Mouse (Mus musculus) adrenal gland, adult 18-20 months (tissue): ENCODE data around the gene Il6ra. TPM values are rescaled to one million over a fixed set of nuclear protein-coding genes. Genes with fewer than 3 reads are reported as not detected.
A peak's percentile ranks its signal among the peaks of the same experiment; 100 is the strongest.

Experiments used
- DNase-seq, 2 experiments: peaks; one replicate each; pipeline ENCODE4 v3.0.0; 2021 to 2022; ENCODE audit warnings: low spot score in 2 of 2
- long read RNA-seq, 2 experiments: library from polyadenylated mRNA; stranded (forward); transcript quantifications; one replicate each; pipeline ENCODE4 v2.0.0; 2021
- total RNA-seq, 2 experiments: library from RNA; stranded (reverse); gene quantifications; 1 replicate in 1 of 2; 2 replicates in 1 of 2; pipeline ENCODE4 v1.2.3; 2021

Il6ra gene
- 10 to 100 TPM in 1 of 2 experiments, 1 to 10 TPM in 1; 7.8 to 13.9 TPM for total RNA-seq
- long read RNA-seq, experiment 1, full-length matches to known transcripts = 5 of 5 reads
- long read RNA-seq, experiment 1, partial matches to known transcripts = 0 of 5 reads
- long read RNA-seq, experiment 1, other reads (novel, unspliced or antisense) = 0 of 5 reads
- long read RNA-seq, experiment 2, full-length matches to known transcripts = 2 of 6 reads
- long read RNA-seq, experiment 2, partial matches to known transcripts = 1 of 6 reads
- long read RNA-seq, experiment 2, other reads (novel, unspliced or antisense) = 3 of 6 reads

DNA sequence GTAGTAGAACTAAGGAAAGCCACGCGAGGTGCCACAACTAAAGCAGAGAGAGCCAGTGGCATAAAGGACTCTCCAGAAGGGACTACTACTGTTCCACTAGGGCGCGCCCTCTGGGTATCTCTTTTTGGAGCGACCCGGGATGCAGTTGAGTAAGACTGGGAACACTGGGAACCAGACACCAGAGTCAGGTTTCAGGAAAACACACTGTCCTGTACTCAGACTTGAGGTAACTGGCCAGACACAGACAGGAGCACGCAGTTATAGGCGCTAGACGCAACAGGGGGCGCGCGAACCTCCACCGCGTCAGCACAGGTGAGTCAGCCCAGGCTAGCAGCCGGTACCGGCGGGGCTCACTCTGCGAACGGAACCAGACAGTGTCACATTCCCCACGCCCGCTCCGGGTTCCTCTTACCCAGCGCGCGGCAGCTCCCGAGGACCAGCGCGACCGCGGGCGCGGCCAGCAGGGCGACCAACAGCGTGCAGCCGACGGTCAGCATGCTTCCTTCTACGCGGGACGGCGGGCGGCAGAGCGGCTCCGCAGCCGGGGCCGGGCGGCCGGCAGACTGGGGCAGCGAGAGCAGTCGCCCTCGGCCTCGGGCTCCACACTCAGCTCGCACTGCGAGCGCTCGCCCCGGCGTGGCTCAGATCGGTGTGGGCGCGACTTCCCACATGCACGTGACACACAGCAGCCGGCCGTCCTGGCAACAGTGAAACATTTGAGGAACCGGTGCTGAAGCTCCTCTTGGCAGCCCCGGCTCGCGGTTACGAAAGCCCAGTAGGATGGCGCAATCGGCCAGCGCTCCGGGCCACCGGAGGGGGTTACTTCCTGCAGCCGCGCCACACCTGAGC, at the start of gene Il6ra:
Gene Il6ra (minus strand): TSS at position 654 of the 849 bp plus-strand sequence.
- DNase-seq = peak; percentile 83 to 87

DNA sequence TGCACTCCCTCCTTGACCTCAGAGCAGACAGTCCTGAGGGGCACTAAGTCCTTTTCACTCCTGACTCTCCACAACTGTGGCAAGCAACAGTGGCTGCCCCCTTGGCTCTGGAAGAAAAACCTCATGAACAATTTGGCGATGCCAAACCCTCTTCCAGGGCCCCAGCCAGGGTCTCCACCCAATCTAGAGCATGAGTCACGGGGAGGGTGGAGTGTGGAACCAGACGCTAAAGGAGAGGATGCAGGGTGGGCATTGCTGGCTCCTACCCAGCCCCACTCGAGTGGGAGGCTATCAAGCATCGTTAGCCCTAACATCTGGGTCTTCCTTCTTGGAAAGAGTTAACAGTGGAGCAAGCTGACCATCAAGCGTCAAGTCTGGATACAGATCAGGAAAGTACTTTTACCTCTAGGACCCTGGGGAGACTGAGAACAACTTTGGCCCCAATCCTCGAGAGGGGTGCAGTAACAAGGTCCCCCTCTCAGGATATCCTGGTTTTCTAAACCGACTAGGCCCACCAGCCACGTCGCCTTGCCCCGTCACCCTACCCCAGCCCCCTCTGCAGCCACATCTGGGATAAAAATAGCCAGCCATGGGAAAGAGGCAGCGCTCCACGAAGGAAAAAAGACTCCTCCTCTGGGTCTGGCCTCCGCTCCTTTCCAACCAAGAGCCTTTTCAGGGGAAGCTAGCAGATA, 49.2 kb upstream of the Il6ra start:
- no peak for DNase-seq

DNA sequence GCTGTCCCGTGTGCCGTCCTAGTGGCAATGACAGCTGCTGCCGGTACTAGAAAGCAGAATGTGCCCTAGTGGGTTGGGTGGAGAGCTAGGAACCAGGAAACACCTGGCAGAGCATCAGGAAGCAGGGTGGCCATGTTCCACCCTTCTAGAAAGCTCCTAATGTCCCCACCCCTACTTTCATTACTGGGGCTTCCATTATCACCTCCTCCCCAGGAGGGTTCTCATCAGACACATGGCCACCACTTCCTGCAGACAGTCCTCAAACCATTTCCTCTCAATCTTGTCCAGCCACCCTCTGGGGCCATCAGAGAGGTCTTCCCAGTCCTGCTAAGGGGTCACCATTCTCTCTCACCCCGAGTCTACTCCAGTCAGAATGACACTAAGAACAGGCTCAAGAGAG, 48.4 kb upstream of the Il6ra start:
- no peak for DNase-seq

DNA sequence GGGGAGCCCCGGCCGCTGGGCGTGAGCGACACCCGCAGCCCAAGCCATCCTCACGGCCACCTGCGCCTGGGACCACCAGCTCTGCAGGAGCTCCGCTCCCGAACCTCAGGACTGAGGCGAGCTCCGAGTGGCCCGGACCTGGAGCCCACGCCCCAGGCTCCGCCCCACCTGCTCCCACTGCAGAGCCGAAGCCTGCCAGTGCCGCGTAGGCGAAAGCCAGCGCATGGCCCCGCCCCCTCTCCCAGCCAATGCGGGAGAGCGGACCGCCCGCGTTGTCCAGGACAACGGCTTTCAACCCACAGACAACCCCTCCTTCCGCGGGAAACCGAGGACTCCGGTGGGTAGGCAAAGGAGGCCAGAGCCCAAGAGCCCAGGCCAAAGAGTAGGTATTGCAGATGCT, 47.5 kb upstream of the Il6ra start:
- DNase-seq = peak; percentile 89

DNA sequence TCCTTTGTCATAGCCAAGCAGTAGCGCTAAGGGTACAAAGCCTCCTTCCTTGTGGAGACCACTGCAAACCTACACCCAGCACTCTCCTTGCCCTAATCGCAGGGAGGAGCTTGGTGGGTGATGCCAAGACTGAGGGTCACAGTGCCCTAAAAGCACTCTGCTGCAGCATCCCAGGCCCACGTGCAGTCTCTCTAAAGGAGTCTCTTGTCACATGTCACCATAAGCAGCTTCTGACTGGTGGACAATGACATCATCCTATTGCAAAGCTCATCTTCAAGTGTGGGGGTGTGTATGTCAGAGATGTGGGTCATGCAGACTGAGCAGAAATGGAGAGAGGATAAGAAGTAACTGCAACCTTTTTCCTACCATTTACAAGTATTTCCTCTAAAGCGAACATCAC, 46.4 kb upstream of the Il6ra start:
- DNase-seq = no peak

DNA sequence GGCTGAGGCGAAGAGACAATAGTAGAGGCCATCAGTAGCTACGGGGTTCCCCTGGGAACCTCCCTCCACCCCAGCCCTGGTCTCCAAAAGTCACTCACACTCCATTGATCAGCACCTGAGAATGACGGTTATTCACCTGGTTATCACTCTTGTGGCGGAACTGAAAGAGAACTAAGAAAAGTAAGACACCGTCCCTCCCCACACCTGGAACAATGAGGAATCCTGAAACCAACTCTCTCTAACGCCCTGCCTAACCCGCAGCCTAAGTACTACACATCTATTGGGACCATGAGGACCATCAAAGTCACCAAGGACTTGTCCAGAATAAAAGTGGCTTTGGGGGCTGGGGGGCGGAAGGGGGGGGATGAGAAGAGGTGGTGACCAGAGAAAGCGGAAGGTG, 44.9 kb upstream of the Il6ra start:
- no peak for DNase-seq

DNA sequence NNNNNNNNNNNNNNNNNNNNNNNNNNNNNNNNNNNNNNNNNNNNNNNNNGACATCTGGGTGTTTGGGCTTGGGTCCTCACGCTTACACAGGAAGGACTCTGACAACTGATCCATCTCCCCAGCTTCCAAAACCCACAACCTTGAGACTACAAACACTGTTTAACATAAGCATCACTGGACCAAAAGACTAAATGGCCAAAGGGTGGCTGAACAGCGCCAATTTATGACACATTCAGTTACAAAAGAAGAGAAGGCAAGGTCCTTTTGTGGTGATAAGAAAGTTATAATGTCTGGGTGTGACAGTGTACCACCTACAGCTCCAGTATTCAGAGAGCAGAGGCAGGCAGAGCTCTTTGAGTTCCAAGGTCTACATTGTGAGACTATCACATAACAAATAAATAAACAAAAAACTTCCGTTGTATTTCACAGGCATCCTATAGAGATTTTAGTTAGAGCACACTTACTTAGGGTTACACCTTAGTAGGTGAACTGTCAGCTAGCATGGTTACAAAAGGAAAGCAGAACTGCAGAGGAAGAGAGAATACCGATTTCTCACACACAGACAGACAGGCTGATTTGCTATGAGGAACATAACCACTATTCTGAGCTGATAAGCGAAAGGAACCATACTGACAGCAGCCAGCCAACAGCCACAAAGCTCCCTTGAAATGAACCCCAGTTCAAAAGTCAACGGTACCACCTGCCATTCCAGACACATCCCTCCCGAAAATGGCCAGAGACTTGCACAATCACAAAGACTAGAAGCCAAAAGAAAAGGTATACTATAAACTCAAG, 43.4 kb upstream of the Il6ra start:
- DNase-seq = no peak

DNA sequence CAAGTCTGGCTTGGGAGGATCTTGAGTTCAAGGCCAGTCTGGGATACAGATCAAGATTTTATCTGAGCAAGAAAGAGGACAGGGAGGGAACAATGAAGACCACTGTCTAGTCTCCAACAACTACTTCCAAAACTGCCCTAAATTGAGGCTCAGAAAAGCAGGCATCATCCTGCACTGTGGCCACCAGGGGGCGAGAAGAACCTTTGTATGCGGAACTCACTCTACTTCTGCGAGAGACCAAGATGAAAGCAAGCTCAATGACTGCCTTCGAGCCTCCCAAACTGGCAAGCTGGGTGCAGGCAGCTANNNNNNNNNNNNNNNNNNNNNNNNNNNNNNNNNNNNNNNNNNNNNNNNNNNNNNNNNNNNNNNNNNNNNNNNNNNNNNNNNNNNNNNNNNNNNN, 40.4 kb upstream of the Il6ra start:
- peak; percentile 77 for DNase-seq

DNA sequence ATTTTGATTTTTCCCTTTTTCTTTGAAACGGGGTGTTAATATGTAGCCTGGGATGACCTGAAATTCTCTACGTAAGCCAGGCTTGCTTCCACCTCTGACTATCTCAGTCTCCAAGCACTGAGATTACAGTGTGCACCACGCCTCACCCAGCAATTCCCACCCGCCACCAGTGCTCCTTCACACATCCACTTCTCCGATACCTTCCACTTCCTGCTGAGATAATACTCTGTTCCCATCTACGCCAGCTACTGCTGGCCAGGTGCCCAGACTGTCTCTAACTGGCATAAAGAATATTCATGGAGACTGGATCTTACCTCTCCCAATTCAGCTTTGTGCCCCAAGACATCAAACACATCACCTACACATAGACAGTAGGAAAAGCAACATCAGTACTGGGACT, 35.7 kb upstream of the Il6ra start:
- no peak for DNase-seq

DNA sequence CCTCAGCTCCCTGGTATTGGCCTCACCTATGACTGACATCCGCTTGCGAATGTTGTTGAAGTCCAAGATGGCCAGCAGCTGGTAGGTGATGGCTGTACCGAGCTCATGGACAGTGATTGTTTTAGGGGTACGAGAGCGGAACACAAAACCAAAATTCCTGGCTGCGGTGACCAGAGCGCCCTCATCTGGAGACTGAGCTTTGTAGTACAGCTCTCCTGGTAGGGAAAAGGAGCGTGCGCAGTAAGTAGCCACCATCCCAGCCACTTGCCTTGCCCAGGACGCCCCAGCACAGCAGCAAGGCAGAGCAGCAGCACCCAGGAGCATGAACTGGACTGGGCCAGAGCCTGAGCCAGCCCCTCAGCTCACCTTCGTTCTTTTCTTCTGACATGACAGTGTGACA, 35.0 kb upstream of the Il6ra start:
- DNase-seq = no peak

DNA sequence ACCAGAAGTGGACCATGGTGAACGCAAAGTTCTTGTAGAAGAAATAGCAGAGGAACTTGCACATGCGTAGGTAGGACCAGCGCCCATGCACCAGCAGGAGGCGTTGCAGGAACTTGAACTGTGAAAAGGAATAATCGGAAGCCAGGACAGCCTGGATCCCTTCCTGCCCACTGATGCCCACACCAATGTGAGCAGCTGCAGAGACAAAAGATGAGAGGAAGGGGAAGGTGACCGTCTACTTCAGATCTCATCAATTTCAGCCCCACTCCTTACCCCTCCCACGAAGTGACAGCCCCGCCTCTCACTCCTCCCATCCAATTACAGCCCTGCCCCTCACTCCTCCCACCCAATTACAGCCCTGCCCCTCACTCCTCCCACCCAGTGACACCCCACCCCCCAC, 32.0 kb upstream of the Il6ra start:
- no peak for DNase-seq

DNA sequence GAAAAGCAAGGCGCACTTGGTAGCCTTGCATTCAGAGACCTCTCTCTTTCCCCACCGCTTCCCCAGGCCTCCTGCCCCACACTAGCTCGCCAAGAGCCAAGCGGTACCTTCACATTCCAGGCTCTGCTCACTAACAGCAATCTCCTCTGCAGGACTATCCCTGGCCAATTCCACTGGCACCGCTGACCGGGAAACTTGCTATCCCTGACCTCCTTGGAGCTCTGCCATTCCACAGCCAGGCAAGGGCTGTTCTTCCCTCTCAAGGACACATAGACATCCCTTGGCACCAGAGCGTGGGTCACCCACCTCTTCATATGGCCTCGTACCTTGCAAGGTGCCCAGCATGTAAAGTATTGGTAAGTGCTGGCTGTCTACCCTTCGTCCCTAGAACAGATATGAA, 29.9 kb upstream of the Il6ra start:
- peak in 1 of 2 experiments; percentile 42 for DNase-seq

DNA sequence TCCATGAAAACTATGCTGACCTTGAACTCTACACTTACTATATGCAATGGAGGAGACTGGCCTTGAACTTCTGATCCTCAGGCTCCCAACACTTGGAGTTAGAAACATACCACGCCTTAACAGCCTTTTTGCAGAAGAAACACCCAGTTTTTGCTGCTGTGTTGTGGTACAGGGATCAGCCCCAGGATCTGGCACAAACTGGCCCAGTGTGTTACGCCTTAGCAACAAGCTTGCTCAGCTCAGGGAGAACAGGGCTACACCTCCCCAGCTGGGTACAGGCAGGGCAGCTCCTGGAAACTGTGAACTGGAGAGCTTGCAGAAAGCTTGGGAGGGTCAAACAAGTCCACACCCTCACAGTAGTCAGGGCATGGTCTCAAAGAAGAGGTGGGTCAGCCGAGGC, 23.5 kb upstream of the Il6ra start:
- no peak for DNase-seq

DNA sequence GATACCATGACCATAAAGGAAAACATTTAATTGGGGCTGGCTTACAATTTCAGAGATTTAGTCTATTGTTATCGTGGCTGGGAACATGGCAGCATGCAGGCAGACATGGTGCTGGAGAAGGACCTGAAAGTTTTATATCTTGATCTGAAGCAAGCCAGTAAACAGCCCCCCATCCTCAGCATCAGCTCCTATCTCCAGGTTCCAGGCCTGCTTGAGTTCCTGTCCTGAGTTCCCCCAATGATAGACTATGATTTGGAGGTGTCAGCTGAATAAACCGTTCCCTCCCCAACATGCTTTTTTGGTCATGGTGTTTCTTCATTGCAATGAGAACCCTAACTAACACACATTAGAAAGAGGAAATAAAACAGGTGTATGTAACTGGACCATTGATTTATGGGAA, 19.9 kb upstream of the Il6ra start:
- no peak for DNase-seq

DNA sequence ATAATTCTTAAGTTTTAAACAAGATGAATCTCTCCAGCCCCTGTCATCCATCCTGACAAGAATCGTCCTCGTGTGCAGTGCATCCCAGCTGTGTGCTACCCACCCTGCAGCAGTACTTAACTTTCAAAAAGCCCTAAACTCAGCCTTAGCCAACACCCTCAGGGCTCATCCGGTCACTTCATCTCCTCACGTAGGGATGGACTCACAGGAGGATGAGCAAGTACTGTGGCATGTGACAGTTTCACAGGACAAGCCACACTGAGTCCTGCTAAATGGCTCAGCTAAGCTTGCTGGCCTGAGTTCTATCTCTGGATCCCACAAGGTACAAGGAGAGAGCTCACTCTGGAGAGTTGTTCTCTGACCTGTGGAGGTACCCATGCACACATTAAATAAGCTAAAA, 16.0 kb upstream of the Il6ra start:
- DNase-seq = no peak

DNA sequence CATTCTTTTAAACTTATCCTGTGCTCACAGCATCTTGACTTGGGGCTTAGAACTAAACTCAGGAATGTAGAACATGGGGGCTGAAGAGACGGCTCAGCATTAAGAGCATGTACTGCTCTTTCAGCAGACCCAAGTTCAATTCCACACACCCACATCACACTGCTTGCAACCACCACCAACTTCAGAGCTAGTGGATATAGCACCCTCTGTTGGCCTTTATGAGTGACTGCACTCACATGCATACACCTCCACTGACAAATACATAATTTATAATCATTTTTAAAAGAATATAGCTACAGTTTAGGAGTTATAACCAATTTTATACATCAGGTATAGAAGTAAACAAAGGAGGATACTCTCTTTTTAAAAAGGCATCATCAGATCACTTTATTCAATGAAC, 13.4 kb upstream of the Il6ra start:
- no peak for DNase-seq

DNA sequence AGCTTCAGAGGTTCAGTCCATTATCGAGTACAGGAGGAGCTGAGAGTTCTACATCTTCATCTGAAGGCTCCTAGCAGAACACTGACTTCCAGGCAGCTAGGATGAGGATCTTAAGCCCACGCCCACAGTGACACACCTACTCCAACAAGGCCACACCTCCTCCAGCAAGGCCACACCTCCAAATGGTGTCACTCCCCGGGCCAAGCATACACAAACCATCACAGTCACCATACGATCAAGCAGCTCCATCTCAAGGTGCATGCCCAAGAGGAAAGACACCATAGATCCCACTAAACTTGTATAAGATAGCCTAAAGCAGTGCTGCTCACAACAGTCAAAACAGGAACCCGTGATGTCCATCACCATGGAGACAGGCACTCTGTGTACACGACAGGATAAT, 7.7 kb upstream of the Il6ra start:
- no peak for DNase-seq

DNA sequence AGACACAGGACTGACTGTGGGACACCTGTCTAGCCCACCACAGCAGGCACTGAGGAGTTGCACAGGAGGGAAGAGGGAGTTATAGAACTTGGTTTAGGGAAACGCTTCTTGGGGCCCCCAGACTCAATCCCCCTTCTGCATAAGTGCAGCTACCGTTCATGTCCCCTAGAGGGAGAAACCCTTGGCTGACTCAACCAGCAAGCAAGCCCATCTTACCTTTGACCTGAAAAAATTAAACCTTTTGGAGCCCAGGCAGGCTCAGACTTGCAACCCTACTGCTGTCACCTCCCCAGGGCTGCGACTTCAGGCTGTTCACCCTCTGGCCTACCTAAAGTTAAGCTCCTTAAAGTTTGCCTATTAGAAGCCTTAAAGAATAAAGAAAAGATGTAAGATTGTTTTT, 4.4 kb upstream of the Il6ra start:
- no peak for DNase-seq

DNA sequence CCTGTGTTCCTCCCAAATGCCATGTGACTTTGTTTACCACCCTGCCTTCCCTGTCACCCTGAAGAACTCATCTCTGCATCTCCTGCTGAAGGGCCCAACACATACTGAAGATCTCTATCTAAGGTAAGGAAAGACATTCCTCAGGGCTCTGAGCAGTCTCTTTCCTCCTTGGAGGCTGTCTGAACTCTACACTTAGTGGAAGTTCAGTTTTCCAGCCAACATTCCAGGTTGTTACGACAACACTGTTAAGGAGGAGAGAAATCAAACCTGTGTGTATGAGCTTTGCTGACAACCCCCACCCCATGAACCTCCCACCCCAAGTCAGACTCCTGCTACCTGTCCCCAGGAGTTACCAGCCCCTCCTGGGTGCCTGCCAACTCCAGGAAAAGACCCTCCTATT, 3.6 kb upstream of the Il6ra start:
- no peak for DNase-seq

DNA sequence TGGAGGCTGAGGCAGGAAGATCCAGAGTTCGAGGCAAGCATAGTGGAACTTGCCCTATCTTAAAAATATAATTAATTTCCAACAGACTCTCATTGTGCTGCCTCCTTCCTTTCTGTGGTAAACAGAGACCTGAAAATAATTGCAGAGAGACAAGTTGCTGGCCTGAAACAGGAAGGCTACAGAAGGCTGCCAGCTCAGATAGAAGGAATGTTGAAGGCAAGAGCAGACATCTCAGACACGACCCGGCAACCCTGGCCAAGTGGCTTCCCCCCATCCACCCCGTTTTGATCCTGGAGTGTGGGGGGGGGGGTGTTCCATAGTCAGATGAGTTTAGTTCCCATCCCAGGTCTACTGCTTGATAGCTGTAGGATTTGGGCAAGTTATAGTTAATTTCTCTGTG, 1.7 kb upstream of the Il6ra start:
- no peak for DNase-seq

DNA sequence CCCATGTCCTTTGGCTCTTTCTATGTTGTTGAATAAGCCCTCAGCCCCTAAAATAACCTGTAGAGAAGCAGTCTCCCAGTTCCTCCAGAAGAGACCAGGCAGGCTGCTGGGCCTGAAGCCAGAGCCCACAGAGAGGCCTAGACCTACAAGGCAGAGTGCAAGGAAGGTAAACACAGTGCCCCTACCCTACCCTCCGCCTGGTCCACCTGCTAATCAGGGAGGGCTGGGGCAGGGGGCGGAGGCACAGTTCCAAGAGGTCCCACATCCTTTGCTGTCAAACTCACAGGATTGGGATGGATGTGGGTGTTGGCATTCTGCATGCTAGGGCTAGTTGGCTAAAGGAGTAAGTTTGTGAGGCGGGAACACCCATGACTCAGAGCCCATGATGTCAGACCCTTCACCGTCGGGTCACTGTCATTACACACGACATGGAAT, 871 bp downstream of the Il6ra start:
- DNase-seq = no peak
